Mouse (Mus musculus): ENCODE results near the gene Cuta. TPM values are rescaled to one million over a fixed set of nuclear protein-coding genes. Genes with fewer than 3 reads are reported as not detected.
A peak's percentile ranks its signal among the peaks of the same experiment; 100 is the strongest.
"Not testable (repeated sequence)": the region's sequence is repeated elsewhere in the genome, so short reads cannot be mapped to it uniquely, and the experiment has no call there.

Cuta gene
- polyA plus RNA-seq, 1 experiment, result 131 TPM

- no peak for DNase-seq (ENCODE audit: low read depth)
Observed at GRCm38 (mm10) chr17:26936921-26937695, 2.3 kb downstream of the Cuta start.

- no peak for DNase-seq (ENCODE audit: low read depth)
Observed at GRCm38 (mm10) chr17:26936453-26936852, 2.9 kb downstream of the Cuta start.

DNA sequence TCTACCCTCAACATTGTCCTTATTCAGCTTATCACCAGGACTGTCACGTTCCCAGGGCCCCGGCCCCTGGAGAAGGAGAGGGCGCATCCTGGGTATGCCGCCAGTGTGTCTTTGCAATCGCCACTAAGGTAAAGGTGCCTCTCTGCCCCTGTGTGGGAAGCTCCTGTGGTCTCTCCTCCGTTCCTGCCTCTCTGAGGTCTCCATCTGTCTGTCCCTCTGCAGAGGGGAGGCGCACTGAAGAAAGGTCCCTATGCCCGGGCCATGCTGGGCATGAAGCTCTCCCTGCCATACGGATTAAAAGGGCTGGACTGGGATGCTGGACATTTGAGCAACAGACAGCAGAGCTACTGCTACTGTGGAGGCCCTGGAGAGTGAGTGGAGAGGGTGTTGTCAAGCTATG, 4.3 kb downstream of the Cuta start:
- no peak for DNase-seq (ENCODE audit: low read depth)

GRCm38 (mm10) chr17:26933885-26934827, 5.2 kb downstream of the Cuta start:
- DNase-seq (ENCODE audit: low read depth), result no peak

DNA sequence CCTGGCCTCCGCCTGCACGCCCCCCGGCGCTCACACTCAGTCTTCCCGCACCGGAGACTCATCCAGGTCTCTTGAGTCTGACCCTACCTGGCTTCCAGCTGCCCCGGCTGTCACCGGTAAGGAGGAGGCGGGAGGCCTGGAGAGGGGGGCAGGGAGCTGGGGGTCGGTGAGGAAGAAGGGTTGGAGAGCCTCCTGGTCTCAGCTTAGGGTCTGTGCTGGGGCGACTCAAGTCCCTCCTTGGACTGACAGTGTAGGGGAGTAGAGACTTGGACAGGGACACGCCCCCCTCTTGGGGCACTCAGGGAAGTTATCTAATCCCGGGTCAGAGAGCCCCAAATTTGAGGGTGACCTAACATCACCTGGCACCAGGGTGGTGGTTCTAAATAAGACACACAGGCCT, 6.0 kb downstream of the Cuta start:
- no peak for DNase-seq (ENCODE audit: low read depth)

- DNase-seq (ENCODE audit: low read depth), result no peak
Observed at GRCm38 (mm10) chr17:26932839-26933398, 6.5 kb downstream of the Cuta start, which contains the start of gene Phf1. Phf1 (plus strand) TSS chr17:26933052.

DNA sequence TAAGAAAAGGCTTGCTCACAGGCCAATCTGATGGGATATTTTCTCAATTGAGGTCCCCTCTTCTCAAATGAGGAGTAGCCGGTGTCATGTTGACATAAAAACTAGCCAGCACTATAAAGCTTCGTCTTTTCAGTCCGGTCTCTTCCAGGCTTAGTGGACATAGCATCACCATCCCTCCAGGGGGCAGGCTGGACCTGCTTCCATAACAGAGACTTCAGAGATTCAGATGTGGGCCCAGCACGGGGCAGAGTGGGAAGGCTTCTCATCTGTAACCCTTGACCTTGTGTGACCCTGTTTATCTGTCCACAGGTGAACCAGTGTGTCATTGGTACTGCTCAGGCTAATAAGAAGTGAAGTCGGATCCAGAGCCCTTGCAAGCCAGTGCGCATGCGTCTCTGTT, 7.6 kb downstream of the Cuta start:
- not testable (repeated sequence) for DNase-seq (ENCODE audit: low read depth)

DNA sequence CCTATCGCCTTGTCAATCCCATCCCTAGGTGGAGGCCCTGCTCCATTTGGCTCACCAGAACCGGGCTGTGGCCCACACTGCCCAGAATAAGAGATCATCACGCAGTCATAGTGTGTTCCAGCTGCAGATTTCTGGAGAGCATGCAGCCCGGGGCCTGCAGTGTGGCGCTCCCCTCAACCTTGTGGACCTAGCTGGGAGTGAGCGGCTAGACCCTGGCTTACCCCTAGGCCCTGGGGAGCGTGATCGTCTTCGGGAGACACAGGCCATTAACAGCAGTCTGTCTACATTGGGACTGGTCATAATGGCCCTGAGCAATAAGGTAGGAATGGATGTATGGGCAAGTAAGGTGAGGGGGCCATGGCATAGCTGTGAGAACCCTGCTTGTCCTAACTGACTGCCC, 14.0 kb downstream of the Cuta start:
- DNase-seq (ENCODE audit: low read depth), result not testable (repeated sequence)

GRCm38 (mm10) chr17:26922368-26922767, 17.0 kb downstream of the Cuta start:
- not testable (repeated sequence) for DNase-seq (ENCODE audit: low read depth)

DNA sequence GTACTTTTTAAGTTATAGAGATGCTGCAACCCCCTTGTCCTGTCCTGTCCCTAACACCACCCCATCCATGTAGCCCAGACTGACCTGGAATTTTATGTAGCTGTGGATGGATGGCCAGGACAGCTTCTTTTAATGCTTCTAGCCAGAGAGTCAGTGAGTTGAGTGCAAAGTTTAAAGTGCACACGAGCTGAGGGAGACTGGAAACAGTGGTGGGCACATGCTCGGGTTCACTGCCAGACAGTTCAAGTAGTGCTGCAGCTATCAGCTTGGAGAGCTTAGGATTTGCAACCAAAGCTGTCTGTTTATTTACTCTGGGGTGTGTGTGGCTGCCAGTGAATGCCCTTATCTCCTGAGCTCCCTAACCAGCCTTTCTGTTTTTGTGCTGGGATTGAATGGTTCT, 19.9 kb downstream of the Cuta start:
- not testable (repeated sequence) for DNase-seq (ENCODE audit: low read depth)

DNA sequence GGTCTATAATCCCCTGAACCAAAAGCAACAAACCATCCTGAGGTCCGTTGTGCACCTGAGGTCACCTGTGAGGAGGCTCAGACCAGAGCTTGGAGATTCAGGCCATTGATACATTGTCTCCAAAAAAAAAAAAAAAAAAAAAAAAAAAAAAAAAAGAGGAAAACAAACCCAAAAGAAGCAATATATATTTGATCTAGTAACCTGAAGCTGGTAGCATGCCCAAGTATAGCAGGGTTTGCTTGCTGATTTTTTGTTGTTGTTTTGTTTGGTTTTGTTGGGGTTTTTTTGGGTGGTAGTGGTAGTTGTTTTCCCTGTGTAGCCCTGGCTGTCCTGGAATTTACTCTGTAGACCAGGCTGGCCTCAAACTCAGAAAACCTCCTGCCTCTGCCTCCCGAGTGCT, 21.0 kb downstream of the Cuta start:
- no peak for DNase-seq (ENCODE audit: low read depth)

DNA sequence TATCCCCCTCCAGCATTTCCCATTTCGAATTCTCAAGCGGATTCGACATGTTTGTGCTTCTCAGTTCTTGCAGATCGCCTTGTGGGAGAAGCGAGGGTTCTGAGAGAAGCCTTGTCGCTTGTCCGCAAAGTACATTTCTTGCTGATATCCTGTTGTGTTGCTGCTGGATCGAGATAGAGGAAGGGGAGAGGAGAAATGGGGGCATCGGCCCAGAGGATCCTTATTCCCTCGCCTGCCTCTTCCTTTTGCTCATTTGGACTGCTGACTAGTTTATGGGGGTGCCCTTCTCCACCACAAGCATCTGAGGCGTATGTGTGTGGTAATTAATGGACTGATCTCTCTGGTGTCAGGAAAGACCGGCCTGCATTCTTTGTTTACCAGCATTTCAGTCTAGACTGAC, 21.8 kb downstream of the Cuta start:
- DNase-seq (ENCODE audit: low read depth), result not testable (repeated sequence)

GRCm38 (mm10) chr17:26916711-26917482, 22.5 kb downstream of the Cuta start, which contains the start of gene Kifc5b:
Kifc5b (plus strand) TSS chr17:26917091.
- peak; percentile 76 for DNase-seq (ENCODE audit: low read depth)

DNA sequence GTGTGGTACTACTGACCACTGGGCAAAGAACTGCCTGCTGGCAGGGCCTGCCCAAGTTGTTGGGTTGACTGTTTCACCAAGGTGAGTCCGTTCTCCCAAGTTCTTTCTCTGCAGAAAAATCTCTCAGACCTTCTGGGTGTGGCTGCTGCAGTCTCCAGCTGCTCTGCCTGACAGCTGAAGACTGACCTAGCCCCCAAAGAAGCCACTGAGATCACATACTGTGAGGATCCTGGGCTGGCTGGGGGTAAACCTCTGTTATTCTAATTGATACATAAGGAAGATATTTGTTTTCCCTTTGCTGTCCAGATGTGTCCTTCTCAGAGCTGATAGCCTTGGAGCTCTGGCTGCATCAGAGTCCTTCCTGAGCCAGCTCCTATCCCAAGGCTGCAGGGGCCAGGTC, 24.1 kb downstream of the Cuta start:
- DNase-seq (ENCODE audit: low read depth), result no peak

GRCm38 (mm10) chr17:26907506-26907905, 31.9 kb downstream of the Cuta start:
- DNase-seq (ENCODE audit: low read depth), result not testable (repeated sequence)

DNA sequence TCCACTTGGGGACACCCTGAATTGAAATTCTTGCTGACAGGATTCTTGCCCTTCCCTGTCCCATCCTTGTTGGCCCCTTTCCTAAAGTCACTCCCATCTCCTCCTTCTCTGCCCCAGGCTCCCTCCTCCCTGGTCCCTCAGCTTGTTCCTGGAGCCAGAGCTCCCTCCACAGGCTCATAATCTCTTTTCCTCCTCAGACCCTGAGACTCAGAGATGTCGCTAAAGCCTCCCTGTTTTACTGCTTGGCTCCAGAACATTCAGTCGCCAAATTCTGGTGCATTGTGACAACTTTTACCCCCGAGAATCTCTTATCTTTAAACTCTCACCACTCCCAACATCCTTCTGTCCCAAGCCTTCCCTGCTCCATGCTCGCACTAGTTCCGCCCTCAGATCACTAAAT, 35.0 kb downstream of the Cuta start:
- no peak for DNase-seq (ENCODE audit: low read depth)

GRCm38 (mm10) chr17:26900916-26901315, 38.5 kb downstream of the Cuta start:
- no peak for DNase-seq (ENCODE audit: low read depth)

- no peak for DNase-seq (ENCODE audit: low read depth)
Observed at GRCm38 (mm10) chr17:26895578-26895977, 43.8 kb downstream of the Cuta start.

DNA sequence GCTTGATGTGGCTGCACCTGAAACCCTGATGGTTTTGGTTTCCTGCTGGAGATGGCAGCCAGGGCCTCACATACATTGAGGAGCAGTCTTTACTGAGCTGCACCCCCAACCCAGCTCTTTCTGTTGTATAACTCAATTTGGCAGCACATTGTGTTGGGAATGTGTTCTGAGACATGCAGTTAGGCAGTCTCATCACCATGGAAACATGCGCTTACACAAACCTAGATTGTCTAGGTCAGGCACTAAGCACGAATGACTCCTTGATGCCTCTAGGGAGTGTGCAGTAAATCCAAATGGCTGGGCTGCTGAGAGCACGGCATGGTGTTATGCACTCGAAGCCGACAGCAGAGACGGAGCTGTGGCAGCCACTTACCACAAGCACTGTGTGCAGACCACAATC, 45.0 kb downstream of the Cuta start:
- no peak for DNase-seq (ENCODE audit: low read depth)

DNA sequence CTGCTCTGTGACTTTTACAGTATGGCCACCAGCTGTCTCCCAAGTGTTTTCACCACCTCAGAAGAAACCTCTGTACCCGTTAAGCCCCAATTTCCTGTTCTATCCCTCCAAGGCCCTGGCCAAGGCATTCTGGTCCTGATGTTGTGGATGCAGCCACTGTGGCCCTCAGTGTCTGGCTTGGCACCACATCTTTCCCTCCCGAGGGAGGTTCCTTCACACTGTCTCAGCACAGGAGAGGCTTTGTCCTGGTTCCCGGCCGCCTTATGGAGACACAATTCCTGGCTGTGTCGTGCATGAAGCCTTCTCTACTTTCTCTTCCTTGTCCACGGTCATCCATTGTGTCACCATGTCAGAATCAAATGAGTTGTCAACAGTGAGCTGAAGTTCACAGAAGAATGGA, 45.9 kb downstream of the Cuta start:
- DNase-seq (ENCODE audit: low read depth), result no peak

- no peak for DNase-seq (ENCODE audit: low read depth)
Observed at GRCm38 (mm10) chr17:26892635-26893375, 46.6 kb downstream of the Cuta start.

Measured in gonadal fat pad, adult 2 months (tissue).